Mouse (Mus musculus): ENCODE measurements at regions not wholly inside any gene's neighbourhood (a gene's known extent, or its start where the extent isn't known, plus 50 kb on each side); places are given as distances from the start of the nearest gene placed in this dataset.

DNA sequence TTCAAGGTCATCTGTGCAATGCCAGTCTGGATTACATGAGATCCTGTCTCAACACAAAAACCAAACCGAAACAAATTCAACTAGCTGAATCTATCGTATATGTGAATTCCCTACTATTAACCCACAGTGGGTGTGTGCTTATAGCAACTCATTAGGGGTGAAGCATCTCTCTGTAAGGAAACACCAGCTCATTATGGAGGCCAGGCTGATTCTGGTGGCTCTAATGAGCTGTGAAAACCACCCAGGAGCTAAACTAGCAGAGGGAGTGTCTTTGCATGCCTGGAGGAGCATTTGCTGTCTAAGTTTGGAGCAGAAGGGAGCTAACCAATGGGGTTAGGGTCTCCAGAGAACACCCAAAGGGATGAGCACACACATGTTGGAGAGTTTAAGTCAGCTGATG, 54.1 kb upstream of the Adamts2 start:
- no peak for DNase-seq

DNA sequence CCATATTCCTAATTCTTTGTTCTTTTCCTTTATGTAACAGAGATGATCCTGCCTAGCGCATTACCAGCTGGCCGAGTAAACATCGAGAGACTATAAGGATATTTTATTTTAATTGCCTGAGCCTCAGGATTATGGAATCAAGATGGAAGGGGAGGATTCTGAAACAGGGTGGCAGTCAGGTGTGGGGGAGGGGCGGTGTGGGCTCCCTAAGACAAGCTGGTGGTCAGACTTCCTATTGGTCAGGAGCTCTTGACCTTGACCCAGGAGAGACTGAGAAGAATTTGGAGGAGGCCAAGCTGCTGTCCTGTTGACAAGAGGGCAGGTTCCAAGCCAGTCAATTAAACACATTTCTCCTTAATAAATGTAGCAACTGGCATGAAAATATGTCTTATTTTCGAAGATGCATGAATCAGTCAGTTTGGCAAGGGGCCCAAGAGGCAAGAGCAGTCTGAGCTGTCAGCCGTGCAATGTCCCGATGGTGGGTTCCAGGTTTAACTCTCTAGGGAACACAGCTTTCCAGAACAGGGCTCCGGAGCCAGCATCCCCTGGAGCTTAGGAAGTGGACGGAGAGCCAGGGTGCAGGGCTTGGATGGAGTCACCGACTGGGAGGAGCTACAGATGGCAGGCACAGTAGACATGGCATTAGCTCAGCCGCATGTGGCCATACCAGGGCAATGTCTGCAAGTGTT, 55.3 kb upstream of the Adamts2 start:
- peak; percentile 69 for DNase-seq

DNA sequence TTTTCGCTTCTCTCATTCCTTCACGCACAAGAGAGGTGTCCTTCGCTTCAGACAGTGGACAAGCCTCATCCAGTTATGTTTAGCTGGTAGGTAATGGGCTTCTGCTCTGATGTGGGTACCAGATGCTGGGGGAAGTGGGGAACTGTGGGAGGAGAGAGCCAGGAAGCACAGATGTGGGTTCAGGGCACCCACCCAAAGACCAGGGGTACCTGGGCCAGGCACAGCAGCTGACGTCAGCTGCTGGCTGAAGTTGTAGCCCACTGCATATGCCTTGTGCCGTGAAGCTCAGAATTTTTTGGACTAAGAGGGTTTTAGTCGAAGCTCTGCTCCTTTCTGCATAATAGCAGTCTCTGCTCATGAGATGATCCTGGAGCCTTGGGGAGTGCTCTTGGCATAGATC, 56.5 kb upstream of the Adamts2 start:
- DNase-seq = no peak

DNA sequence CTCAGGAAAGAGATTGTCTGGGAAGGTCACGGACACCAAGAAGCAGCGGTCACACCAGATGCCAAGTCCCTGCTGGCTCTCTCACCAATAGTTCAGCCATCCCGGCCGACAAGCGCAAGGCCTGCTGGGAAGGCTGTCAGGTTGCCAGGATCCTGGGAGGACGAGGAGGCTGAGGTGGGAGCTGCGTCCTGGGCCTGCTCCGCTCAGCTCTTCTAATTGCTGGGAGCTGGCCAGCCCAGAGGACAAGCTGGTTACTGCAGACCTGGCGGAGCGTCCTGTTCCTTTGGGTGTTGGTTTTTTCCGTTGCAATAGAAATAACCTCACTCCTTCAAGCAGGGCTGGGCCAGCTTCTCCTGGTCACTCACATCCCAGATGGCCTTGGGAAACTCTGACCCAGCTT, 61.7 kb upstream of the Adamts2 start:
- peak; percentile 16 for DNase-seq

DNA sequence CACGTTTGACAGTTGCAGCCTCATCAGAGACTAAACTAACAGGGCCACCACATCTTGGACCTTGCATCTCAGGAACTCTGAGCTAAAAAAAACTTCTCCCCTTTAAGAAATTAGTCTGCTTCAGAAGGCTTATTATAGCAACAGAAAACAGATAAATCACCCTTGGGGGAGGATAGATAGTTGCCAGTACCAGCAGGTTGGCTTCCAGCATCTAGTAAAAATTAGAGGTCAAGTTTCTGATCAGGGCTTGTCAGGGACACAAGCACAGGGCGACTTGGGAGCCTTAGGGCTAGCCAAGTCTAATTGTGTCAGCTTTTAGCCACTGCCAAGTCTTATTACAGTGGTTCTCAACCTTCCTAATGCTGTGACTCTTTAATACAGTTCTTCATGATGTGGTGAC, 67.6 kb upstream of the Adamts2 start:
- DNase-seq = no peak

DNA sequence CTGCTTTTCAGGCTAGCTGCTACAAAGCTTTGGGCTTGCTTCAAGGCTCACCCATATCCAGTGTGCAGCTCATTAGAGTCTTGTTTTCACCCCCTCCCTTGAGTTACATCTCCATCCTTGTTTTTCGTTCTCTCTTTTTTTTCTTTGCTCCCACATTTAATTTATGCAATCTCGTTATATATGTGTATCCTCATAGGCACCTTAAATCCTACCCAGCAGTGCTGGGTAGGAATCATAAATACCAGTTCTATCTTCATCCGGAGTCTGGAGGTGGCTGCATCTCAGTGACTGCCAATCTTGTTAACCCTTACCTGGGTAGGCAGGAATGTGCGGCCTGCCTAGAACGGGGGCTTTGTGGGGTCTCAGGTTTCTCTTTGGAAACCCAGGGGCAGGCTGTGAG, 74.0 kb upstream of the Adamts2 start:
- DNase-seq = no peak

DNA sequence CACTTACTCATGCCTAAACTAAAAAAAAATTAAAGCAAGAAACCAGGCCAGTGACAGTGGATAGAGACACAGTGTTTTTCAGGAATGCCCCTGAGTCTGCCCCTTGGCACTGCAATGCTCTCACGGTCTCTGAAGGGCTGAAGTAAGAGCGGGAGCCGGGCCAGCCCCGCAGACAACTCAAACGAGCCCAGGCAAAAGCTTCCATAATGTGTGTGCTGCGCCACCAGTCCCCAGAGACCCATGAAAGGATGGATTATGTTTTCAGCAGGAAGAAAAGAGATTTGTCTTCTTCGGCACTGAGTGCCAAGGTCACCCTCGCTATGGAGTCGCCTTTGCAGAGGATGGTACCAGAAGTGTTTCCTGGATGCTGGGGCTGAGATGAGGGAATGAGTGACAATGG, 81.7 kb upstream of the Adamts2 start:
- DNase-seq = no peak

DNA sequence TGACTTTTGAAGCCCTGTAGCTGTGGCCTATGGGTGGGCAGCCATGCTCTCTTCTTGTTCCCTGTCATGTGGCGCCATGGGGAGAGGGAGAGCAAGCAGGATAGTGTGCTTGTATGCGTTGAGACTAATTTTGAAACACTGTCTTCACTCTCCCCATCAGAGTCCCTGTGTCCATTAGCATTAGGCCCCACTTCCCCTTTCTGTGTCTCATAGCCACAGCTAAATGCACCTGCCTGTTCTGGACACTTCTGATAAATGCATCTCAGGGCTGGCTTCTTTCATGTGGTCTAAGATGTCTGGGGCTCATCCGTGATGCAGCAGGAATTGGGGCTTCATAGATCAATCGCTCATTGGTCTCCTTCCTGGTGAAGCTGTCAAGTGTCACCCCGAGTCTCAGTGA, 77.0 kb upstream of the Rufy1 start:
- no peak for DNase-seq

DNA sequence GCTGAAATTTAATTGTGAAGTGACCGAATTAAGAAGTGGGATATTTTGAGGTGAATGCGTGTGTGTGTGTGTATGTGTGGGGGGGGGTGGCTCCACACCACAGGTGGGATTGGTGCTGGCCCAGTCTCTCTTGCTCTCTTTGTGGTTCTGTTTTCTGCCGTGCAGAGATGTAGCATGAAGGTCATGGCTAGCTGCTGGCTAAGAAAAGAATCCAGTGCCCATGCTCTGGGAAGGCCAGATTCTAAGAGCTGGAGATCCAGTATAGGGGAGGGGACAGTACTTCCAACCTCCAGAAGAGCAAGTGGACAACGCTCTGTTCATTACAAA, 76.5 kb upstream of the Rufy1 start:
- DNase-seq = no peak

DNA sequence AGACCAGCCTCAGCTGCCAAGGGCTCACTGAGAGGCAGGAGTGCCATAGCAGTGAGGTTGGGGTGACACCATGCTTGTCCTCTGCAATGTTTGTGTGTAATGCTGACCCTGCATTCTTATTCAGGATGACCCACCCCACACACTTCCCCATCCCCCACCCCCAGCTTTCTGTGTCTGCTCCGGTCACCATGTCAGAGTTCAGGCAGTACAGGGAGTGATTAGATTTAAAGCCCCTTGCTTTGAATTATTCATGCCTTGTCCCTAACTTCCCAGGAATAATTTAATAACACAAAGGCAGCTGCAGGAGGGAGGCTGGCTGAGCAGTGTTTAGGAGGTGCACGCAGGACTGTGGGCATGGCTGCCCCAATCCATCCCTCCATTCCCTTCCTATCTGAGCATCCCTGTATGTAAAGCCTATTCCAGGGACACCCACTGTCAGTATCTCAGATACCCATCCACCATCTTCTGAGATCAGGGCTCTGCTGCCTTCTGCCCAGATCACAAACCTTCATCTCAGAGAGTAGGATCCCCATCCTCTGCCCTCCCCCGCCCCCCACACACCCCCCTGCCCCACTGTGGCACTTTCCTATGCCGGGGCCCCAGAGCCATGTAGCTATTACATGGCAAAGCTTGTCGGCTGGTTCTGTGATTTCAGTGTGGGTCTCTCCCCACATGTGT, 76.0 kb upstream of the Rufy1 start:
- no peak for DNase-seq

DNA sequence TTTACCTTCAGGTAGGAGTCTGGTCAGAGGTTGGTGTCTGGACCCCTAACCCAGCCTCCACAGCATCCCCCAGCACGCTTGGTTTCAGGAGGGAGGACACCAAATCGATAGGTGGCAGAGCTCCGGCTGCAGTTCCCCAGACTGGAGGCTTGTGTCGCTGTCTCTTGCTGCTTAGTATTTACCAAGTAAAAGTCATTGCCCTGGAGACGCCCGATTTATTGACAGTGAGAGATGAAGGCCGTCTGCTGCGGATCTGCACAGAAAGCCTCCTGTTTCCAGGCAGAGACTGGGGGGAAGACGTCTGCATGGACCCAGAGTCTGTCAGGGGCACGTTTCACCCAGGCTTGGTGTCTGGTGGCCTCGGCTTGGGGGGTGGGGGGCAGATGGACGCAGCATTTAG, 70.4 kb upstream of the Rufy1 start:
- DNase-seq = no peak

DNA sequence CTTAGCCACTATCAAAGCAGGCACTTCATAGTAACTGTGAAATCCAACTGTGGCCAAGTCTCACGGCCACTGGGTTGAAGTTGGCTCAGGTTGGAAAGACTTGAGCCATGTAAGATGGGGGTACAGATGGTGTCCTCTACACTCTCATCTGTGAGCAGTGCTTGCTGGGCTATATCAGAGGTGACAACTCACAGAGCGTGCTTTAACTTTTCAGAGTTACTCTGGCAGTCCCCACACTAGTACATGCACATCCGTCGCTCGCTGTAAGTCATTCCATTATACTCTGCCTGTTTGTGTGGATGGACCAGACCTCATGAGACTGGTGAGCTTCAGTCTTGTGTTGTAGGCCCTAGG, 62.2 kb upstream of the Rufy1 start:
- DNase-seq = no peak

DNA sequence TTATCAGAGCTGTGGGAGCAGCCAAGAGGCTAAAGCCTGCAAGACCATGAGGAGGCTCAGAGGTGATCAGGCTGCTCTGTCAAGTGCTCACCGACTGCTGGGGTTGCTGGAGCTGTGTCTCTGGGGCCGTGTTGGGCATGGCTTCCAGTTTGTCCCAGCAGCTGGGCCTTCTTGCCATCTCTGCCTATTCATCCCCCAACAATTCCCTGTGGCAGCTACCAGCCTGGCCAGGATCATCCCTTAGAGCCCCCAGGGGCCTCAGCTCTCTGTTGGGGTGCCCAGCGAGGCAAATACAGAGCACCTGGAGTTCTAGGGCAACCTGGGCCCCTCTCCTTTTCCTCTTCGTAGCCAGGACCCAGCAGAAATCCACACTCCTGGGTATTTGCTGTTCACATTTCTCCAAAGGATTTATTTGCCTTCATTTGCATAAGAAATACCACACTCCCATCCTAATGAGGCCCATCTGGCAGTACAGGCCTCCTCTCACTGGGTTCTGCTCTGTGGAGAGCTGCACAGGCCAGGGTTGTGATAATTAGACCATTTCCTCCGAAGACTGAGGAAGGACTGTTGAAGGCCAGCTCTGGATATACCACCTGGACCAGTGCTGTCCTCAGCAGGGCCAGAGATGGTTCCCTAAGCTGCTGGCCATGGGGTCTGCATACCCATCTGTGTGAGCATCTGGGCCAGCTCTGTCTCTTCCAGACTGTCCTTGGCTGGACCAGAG, 61.6 kb upstream of the Rufy1 start:
- no peak for DNase-seq

DNA sequence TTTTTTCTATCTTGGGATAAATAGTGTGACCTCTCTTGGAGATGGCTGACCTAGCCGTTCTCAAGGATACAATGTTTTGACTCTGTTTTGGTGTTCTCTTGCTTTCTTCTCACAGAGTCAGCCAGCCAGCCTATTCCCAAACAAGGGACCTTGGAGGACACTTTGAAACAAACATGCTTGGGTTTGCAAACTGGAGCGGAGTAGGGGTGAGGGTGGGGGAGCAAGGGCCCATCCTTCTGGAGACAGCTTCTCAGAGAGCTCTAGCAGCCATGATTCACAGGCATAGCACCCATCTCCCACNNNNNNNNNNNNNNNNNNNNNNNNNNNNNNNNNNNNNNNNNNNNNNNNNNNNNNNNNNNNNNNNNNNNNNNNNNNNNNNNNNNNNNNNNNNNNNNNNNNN, 52.9 kb upstream of the Rufy1 start:
- no peak for DNase-seq

DNA sequence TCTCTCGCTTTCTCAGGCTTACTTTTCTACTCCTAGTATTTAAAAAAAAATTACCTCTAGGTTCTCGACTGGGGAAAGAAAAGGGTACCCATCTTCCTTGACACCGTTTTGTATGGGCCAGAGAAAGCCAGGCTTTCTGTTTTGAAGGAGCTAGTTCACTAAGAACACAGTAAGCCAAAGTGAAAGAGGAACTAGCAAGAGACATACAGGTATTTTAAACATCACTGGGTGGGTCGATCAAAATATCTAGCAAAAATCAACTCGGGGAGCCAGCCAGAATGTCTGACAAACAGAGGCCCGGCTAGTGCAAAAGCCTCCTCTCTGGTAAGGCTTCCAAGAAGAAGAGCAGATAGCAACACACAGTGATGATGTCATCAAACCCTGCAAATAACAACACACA, 52.2 kb upstream of the Rufy1 start:
- DNase-seq = no peak

DNA sequence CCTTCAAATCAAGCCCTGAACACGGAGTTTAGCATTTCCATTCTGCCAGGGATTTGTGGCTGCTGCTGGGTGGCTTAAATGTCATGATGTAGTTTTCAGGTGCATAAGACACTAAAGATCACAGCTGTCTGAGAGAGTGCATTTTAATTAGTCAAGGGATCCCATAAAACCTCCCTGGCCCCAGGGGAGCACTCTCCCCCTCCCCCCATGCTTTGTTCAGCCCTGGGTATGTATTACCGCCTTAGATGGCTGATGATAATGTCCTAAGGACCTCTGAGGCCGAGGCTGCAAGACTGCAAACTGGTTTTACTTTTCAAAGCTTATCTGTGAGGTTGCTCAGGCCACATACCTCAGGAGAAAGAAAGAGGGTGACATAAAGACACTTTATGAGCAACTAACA, 51.7 kb upstream of the Rufy1 start:
- DNase-seq = no peak
